Mouse (Mus musculus) cerebellum, postnatal 25 days (tissue): ENCODE measurements around the gene Kit.

Experiments used
- DNase-seq, 2 experiments: peaks; one replicate each; pipeline ENCODE4 v3.0.0; 2021; ENCODE audit warnings: mixed read lengths in 2 of 2

Gene Kit

DNA sequence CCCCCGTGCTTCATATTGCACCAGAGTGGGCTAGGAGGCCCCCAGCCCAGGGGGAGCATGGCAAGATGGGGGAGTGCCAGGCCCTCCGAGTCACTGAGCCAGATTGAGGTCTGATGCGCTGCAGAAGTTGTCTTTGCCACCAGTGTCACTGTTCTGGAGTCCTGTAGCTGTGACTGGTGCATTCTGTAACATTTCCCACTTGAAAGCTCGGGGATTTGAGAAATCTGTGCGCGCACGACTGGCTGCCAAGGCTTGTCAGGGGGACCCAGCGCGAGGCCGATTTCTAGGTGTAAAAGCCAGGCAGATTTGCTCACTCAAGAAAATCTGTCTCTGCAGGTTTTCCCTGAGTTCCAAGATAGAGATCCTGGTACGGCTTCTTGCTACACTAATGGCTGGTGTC is 16.9 kb downstream of the Kit start:
- no peak for DNase-seq

DNA sequence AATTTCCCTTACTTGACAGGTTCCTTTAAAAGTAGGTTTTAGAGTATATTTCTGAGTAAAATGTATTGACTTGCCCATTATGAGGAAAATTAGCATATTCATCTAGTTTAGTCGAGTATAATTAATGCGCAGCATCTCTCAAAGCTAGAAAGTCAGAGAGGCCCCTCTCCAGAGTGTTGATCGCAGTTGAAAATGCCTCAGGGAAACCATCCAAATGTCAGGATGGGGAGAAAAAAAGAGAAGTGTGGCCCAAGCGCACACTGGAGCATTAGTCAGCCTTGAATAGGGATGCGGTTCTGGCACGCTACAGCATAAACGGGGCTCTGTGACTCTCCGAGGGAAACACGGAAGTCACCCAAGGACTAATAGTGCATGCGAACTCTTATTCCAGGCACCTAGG is 20.6 kb downstream of the Kit start:
- DNase-seq, result no peak

DNA sequence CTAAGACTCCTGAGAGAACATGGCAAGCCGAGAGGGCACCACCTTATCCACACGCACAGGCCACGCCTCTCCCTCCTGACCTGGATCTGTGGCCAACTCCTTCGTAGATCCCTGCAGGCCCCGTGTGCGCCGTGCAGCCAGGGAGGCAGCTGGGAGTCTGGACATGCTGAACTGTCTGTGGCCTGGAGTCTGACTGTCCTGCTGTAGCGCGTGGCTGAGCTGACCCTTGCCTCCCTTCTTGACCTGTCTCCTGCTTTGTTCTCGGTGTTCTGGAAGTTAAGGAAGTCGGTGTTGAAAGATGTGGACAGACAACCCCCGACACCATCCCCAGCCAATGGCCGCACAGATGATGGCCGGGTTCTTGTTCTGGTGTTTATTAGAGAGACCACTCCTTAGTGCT is 21.5 kb downstream of the Kit start:
- peak; percentile 25 to 36 for DNase-seq

DNA sequence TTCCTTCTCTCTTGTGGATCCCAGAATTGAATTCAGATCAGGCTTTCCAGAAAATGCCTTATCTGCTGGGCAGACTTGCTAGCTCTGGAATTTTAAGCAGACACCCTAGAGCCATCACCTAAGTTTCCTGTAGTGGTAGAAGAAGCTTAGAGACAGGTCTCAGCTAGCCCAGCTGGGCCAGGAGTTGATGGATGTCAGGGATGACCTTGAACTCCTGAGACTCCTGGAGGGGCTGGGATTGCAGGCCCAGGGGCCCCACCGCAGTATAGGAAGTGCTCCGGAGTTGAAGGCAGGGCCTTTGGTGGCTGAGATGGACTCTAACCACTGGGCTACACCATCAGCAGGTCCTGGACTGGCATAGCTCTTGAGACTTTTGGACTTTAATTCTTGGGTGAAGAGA is 22.6 kb downstream of the Kit start:
- DNase-seq, result no peak

DNA sequence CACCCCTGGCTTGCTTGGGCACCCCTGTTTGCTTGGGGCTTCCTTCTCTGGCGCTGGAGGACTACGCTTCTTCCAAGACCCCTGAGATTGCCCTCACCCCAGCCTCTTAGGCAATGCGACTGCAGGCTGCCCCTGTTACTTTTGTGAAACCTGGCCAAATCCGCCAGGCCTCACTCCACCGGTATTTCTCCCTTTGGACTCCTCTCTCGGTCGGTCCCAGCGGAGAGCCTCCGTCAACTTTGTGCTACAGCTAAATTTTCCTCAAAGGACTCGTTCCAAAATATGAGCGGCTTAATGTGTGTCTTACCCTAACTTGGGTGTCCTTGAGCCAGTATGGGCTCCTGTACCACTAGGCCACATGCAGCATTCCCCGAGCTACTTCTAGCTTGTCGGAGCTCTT is 23.8 kb downstream of the Kit start:
- no peak for DNase-seq

DNA sequence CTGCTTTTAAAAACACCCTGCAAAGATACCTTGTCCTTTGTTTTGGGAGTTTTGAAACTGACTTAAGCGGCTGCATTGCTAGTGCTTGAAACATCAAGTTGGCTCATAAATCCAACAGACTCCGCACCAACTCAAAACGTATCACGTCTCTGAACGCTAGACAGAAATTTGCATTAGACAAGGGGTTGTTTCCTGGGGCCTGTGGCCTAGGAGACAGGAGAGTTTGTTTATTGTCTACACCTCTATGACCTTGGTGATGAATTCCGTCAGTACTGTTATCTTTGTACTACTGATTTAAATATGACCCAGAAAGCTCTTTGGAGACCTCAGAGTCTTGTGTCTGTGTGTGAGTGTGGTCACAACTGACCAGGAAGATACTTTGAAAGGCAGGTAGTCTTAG is 25.3 kb downstream of the Kit start:
- no peak for DNase-seq

DNA sequence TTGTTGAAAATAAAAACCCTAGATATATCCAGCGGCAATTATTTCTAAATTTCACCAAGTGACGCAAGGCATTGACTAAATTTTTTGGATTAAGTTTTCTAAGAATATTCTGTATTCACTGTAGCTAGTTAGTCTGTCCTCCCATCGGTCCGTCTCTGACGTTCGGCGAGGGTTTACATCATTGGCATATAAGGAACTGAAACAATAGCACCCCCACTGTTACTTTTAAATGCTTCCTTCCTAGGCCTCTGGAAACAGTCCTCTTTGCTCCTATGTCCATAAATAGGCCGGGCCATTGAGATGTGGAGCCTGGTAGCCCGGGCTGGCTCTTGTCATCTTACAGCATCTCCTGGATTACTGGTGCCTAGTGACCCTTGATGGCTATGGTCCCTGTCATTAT is 29.5 kb downstream of the Kit start:
- no peak for DNase-seq

DNA sequence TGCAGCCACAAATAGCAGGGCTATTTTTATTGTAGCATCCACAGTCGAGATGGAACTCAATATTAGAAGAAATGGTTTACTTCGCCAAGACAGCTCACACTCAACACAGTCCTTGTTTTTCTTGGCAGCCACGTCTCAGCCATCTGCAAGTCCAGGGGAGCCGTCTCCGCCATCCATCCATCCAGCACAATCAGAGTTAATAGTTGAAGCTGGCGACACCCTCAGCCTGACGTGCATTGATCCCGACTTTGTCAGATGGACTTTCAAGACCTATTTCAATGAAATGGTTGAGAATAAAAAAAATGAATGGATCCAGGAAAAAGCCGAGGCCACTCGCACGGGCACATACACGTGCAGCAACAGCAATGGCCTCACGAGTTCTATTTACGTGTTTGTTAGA is 32.2 kb downstream of the Kit start:
- DNase-seq, result no peak

DNA sequence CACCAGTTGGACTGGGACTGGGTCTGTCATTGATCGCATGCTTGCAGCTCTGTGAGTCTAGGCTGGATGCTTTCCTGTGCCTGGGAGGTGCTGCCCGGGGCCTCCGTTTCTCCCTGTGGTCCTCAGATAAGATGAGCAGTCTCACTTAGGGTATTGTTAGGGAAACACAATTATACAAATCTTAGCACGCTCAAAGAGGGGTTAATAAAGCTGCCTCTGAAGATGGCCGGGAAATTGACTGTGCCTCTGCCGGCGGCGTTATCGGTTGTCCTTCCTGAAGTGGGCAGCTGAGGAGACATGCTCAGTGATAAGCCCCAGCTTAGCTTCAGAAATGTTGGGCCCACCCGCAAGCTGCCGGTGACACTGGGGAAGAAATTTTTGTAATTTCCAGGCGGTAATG is 33.3 kb downstream of the Kit start:
- no peak for DNase-seq

DNA sequence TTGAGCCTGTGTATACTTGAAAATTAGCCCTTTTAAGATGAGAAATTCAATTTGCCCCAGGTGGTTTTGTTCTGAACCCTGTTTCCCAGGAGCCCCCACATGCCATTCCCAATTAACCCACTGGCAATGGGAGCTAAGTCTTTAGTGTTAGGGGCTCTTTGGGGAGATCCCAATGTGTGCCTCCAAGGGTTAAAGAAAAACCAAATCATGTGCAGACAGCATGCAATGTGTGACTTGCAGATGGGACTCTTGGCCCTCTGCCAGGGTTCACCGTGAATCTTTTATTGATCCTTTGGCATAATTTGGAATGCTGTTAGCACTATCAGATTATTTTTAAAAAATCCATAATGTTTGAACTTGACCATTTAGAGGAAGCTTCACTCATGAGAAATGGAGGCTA is 37.7 kb downstream of the Kit start:
- DNase-seq, result no peak

DNA sequence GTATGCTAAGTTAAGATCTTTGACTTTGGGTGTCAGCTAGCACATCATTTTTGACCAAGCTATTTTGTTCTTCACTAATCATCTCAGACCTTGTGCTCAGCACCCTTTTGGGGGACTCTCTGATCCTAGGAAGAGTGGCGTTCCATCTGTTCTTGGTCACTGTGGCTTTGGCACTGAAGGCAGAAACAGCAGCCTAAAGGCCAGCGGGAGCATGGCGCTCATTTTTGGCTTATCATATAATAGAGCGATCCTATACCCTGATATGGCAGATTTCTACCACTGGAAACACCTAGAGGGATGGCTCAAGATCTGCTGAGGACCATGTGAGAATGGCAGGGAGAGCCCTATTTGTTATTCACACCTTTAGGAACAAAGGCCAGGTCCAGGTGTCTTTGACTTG is 38.2 kb downstream of the Kit start:
- no peak for DNase-seq

DNA sequence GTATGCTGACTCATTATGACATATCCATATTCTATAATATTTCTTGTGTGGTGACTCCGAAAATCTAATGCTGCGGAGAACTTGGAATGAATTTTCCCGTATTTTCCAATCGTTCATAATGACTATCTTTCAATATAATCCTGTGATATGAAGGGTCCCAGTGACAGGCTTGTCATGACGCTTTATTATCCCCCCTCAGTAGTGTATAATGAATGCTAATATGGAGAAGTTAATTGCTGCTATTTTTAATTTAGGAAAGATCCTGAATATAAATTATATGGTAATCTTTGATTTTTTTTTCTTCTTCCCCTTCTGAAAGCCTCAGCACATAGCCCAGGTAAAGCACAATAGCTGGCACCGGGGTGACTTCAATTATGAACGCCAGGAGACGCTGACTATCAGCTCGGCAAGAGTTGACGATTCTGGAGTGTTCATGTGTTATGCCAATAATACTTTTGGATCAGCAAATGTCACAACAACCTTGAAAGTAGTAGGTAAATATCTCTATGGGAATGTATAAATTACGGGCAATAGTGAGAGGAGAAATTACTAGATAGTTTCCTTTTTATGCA is 40.4 kb downstream of the Kit start:
- DNase-seq, result no peak

DNA sequence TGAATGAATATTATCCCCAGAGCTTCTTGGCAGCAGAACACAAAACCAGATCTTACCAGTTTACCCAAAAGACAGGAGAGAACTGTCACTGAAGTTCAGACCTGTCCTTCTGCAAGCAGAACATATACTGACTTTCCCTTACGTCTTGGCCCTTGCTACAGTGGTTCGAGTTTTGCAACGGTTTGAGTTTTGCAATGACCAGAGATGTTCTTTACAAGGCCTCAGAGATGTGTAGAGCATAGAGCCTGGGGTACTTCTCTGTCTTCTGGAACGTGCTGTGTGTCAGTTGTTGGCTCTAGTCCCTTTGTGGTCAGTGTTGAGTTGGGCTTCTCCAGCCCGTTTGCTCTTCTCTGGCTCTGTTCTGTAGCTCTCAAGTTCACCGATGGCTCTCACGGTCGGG is 40.9 kb downstream of the Kit start:
- DNase-seq, result no peak

DNA sequence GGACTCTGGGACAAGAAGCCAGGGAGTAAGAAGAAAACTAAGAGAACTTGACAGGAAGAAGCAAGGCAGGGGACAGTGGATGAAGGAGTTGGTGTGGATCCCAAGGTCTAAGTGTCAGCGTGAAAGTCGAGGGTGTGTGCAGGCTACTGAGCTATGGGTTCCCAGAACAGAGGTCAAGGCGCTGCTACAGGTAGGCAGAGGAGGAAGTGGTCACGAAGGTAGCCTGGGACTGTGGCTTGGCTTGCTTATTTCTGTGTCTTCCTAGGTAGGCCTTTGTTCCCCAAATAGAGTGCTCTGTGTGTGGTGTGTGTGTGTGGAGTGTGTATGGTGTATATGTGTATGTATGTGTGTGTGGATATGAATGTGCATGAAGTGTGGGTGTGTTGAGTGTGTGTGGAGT is 47.7 kb downstream of the Kit start:
- DNase-seq, result no peak

DNA sequence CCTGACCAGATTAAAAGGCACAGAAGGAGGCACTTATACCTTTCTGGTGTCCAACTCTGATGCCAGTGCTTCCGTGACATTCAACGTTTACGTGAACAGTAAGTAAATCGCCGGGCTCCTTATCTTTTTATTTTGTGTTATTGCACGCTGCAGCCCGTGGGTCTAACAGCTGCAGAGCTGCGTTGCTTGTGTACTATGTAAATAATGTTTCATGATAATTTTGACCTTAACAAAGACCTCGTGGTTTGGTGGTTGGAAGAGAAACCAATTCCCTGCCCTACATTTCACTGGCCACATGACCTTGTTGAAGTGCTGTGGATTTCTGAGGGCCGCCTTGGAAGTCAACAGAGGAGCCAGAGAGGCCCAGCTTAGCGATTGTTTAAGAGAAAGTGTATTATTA is 48.3 kb downstream of the Kit start:
- no peak for DNase-seq

DNA sequence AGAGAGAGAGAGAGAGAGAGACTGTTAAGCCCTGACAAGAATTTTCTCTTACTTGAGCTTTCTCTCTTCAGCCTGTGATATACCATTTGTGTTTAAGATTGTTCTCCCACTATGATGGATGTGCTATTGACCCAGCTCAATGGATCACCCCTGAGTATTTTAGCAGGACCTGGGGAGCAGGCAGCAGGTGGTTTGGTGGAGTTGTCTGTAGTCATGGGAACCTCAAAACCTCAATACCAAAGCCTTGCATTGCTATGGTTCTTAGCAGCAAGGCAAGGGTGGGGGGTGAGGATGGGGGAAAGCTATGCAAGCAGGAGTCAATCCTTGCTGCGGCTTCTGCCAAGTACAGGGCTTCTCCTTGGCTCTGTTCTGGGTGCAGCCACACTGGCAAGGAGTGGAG is 48.8 kb downstream of the Kit start:
- DNase-seq, result no peak

DNA sequence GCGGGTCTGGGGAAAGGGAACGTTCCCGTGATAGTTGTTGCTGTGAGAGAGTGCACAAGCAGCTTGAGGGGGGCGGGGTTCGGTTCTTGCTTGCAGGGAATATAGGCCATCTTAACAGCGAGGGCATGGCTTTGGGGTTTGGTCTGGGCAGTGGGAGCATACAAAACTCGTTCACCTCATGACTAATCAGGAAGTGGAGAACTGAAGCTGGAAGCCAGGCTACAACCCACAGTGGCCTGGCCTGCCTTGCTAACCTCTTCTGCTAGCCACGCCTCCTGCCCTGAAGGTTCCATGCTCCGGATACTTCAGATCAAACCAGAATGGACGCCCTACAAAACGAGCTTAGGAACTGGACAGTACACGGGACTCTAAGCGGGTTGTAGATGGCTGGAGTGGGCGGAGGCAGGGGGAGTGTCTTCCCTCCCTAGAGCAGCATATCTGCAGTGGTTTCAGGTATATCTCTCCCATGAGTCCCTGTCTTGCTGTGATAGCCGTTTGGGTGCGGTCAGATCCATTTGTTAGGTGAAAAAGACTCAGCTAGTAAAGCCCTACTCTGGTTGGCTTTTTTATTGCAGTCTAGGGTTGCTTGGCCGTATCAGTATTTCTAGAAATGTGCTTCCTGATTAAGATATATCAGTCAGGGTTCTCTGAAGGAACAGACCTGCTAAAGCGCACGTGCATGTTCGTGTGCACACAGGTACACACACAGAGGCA is 49.4 kb downstream of the Kit start:
- DNase-seq, result no peak

DNA sequence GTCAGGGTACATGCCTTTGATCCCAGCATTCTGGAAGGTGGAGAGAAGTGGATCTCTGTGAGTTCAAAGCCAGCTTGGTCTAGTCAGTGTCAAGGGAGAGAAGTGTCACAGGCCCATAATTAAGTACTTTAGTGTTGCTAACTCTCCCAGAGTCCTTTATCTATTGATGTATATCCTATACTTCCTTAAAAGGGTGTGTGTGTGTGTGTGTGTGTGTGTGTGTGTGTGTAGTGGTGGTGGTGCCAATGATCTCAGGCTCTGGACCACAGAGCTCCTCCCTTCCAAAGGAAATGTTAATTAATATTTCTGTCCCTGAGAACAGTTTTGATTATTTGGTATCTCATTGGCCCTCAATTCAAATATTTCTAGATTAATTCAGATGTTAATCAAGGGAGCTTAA is 50.3 kb downstream of the Kit start:
- DNase-seq, result no peak

DNA sequence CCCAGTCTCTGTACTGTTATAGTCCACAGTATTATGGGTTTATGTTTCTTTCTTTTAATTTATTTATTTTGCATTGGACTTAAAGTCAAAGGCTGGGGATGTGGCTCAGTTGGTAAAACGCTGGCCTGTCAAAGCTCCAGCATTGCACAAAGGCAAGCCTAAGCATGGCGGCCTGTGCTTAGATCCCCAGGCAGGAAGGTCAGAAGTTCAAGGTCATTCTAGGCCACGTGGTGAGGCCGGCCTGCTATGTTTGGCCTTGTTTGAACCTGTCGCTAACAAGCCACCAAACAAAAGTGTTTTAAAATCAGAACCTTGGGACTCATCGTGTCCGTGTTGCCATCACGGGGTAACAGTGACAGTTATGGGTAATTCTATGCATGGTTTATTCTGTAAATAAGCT is 51.6 kb downstream of the Kit start:
- DNase-seq, result no peak

DNA sequence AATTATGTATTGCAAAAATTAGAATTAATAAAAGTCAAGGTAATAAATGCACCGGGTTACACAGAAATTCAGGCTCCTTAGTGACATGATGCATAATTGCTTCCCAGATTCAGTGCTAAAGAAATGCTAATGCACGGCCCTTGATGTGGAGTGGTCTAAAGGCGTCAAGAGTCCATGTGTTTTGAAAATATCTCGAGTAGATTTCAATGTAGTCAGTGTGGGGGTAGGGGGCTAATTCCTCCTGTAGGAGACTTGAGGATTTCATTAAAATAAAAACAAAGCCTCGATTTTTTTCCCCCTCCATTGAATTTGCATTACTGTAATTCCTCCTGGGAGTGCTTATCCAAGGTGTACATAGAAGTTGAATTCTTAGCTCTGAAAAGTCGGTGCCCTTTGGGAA is 52.0 kb downstream of the Kit start:
- DNase-seq, result no peak

DNA sequence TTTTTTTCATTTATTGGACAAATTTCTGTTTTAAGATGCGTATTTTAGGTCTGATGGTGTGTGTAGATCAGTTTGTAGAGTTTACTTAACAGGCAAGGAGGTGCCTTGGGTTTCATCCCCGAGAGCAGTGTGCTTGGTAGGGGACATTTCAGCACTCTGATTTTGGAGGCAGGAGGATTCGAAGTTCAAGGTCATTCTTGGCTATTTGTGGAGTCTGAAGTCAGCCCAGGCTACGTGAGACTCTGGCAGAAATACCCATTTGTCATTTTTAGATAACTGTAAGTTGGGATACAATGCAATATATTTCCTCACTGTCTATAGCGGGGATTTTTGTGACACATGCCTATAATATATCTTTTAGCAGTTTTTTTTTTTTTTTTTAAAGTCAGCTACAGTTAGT is 57.5 kb downstream of the Kit start:
- DNase-seq, result no peak

DNA sequence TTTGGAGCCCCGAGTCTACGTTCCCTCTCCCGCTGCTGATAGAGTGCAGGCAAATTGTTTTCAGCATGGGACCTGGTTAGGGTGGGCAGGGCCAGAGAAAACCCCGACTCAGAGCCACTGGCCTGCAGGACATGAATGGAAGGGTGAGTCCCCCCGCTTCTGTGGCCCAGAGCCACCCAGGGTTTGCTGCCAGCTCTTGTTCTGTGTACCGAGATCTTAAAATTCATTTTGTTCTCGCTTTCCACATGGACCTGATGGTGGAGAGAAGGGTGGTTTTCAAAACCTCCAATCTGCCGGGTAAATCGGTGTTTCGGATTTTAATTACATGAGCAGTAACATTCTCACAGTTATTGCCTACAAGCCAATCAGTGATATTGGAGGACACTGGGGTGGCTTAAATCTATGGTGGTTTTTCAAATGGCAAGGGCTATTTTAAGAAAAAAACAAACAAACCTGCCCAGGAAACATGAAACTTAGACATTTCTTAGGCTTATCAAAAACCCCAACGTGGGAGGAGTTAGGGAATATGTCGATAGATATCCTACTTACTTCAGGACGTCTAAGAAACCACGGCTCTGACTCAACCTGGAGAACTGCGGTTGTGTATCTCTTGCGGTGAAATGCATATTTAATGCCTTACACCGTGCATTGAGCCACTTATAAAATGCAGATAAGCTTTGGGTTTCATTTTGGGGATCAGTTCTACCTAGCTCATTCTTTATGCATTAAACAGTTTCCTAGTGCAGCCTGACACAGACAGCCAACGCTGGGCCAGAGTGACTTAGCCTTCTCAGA is 58.3 kb downstream of the Kit start:
- no peak for DNase-seq

DNA sequence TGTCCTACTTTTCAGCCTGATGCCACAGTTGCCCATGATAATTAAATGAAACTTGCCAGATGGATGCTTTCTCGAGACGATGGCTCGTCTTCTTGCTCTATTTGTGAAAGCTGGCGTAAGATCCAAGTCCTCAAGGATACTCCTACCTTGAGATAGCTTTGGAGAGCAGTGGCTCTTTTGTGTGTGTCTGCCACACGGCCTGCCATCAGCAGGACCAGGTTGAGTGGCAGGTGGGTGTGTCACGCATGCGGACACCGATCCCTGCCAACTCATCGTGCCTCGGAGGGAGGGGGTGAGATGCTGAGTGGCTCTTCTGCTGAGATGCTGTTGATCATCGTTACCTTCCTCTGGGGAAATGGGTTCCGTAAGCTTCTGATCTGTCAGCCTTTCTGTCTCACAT is 60.7 kb downstream of the Kit start:
- peak in 1 of 2 experiments; percentile 50 for DNase-seq

DNA sequence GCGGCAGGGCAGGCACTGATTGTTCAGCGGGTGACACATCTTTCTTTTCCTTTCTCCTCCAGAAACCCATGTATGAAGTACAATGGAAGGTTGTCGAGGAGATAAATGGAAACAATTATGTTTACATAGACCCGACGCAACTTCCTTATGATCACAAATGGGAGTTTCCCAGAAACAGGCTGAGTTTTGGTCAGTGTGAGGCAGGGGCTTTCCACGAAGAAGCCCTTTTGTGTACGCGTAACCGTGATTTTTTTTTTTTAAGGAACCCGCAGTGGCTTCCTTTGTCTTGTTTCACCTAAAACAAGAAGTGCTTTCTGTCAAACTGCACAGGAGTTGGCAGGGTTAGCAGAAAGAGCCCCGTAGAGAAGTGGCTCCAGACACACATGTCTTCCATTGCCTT is 65.9 kb downstream of the Kit start:
- no peak for DNase-seq

DNA sequence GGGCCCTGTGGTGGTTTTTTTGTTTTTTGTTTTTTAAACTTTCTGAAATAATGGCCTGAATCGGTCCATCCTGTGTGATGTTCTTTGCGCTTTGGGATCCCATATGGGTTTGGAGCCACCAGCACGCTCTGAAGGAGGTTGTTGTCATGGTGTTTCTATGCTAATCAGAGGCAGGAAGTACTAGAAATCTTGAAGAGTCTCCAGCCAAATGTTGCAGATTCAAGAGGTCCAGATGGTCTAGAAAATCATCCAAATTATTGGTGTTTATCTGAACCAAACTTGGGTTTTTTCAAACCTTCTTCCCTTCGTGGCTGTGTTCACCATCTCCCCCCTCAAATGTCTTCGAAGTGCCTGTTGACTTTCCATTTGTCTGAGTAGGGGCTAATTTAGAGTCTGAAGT is 72.3 kb downstream of the Kit start:
- DNase-seq, result no peak
